In genomic region chr19:53052031-53052670, GRCm38 (mm10) we compare ENCODE assay signal across 9 mouse cellular contexts. TPM values are rescaled to one million over a fixed set of nuclear protein-coding genes. Genes with fewer than 3 reads are reported as not detected.
DNase-seq lines count a peak whose midpoint lies in the region; ATAC-seq and TF ChIP-seq lines count a peak whose summit lies in the region.
"Had no signal": no experiment of that assay in that cellular context is flagged by ENCODE, and none has a peak within 500 bp of the region (broad histone marks: within the 10 kb centered on the region; RNA-seq: fewer than 3 reads in every experiment).

No protein-coding gene starts in this region.

- peak overlapping the region; percentile 74 for H3K27ac ChIP-seq in ES-E14 (ENCODE audit: insufficient read depth, low read depth, low read length, poor library complexity, severe bottlenecking)
- H3K27ac ChIP-seq in forebrain, embryonic 11.5 days (ENCODE audit: low read depth, low read length), result no peak overlapping the region
- H3K27ac ChIP-seq in liver, embryonic 11.5 days (ENCODE audit: low read depth, low read length), result no peak overlapping the region
- H3K27ac ChIP-seq in stomach, embryonic 15.5 days, result no peak overlapping the region
- H3K27ac ChIP-seq: heart, embryonic 15.5 days had no signal

- ATAC-seq in forebrain, embryonic 11.5 days (replicated peaks; ENCODE audit: low FRiP score), result no peak; the same call in 1 of the 2 replicates
- no peak; the same call in 1 of the 2 replicates for ATAC-seq in liver, embryonic 11.5 days (replicated peaks; ENCODE audit: low FRiP score)
- ATAC-seq in stomach, embryonic 15.5 days (ENCODE audit: insufficient read depth, low FRiP score, low read depth), result peak; percentile 59; the same call in 1 of the 2 replicates
- no peak for ATAC-seq in monocyte, adult 5-6 weeks (replicated peaks; ENCODE audit: insufficient number of reproducible peaks, low FRiP score, low TSS enrichment, poor library complexity, severe bottlenecking)
- no peak for ATAC-seq in megakaryocyte-erythroid progenitor cell, adult 5-6 weeks (replicated peaks; ENCODE audit: low FRiP score, low TSS enrichment, poor library complexity, severe bottlenecking)

- WGBS in forebrain, embryonic 11.5 days, result 22% methylated on average over 19 of the region's 19 CpGs
- WGBS in liver, embryonic 11.5 days, result 50% methylated on average over 19 of the region's 19 CpGs
- WGBS in stomach, embryonic 15.5 days, result 37% methylated on average over 19 of the region's 19 CpGs

- peak; percentile 92 for DNase-seq in heart, adult 11 months
- no peak for DNase-seq in heart, postnatal 25 days (ENCODE audit: low spot score)
- peak; percentile 85 for DNase-seq in ES-E14 (ENCODE audit: low read depth, low spot score)
- peak; percentile 67 for DNase-seq in forebrain, embryonic 11.5 days (ENCODE audit: low spot score)
- no peak for DNase-seq in liver, embryonic 11.5 days (ENCODE audit: low spot score)

- in situ Hi-C loops in ES-E14 (cut with MboI; ENCODE audit: low sequenced_read_pairs in 2 of 2, unreplicated experiment in 2 of 2), result no loop called here

- peak overlapping the region; percentile 36 for H3K4me2 ChIP-seq in forebrain, embryonic 11.5 days (ENCODE audit: low read depth, low read length, severe bottlenecking)
- H3K4me2 ChIP-seq in liver, embryonic 11.5 days, result peak overlapping the region; percentile 36
- peak overlapping the region; percentile 14; the same call in 1 of the 2 replicates for H3K4me2 ChIP-seq in stomach, embryonic 15.5 days
- H3K4me2 ChIP-seq: heart, embryonic 15.5 days had no signal

- H3K27me3 ChIP-seq in forebrain, embryonic 11.5 days (ENCODE audit: control insufficient read depth, insufficient read depth, low read length), result no peaks in the 10 kb centered on the region
- no peaks in the 10 kb centered on the region for H3K27me3 ChIP-seq in liver, embryonic 11.5 days (replicated peaks; ENCODE audit: control insufficient read depth, insufficient read depth, low read length)
- H3K27me3 ChIP-seq in stomach, embryonic 15.5 days (replicated peaks), result no peaks in the 10 kb centered on the region
- H3K27me3 ChIP-seq: heart, embryonic 15.5 days had no signal

- no peaks in the 10 kb centered on the region for H3K36me3 ChIP-seq in ES-E14 (ENCODE audit: control insufficient read depth, insufficient read depth, low read length, poor library complexity, severe bottlenecking)
- no peaks in the 10 kb centered on the region for H3K36me3 ChIP-seq in forebrain, embryonic 11.5 days (ENCODE audit: control insufficient read depth, insufficient read depth, low read length)
- no peaks in the 10 kb centered on the region for H3K36me3 ChIP-seq in liver, embryonic 11.5 days (ENCODE audit: control insufficient read depth, insufficient read depth, low read length)
- no peaks in the 10 kb centered on the region for H3K36me3 ChIP-seq in stomach, embryonic 15.5 days
- H3K36me3 ChIP-seq: heart, embryonic 15.5 days had no signal

- peaks cover 13 to 18% of the 10 kb centered on the region in 2 experiments for H3K4me1 ChIP-seq in ES-E14 (ENCODE audit: control insufficient read depth in 2 of 2, insufficient read depth in 2 of 2, low read length in 2 of 2, poor library complexity in 1 of 2)
- peaks cover 7% of the 10 kb centered on the region; the same call in 1 of the 2 replicates for H3K4me1 ChIP-seq in forebrain, embryonic 11.5 days (replicated peaks; ENCODE audit: control insufficient read depth, insufficient read depth, low read length)
- peaks cover 4% of the 10 kb centered on the region; the same call in 1 of the 2 replicates for H3K4me1 ChIP-seq in liver, embryonic 11.5 days (replicated peaks; ENCODE audit: control insufficient read depth, insufficient read depth, low read length)
- H3K4me1 ChIP-seq in stomach, embryonic 15.5 days, result peaks cover 9% of the 10 kb centered on the region; the same call in 1 of the 2 replicates

- intact Hi-C loops in heart, postnatal 25 days (cut with DNase I), result no loop called here

- no peaks in the 10 kb centered on the region for H3K9me3 ChIP-seq in ES-E14 (ENCODE audit: control insufficient read depth, insufficient read depth, low read depth, low read length)
- no peaks in the 10 kb centered on the region for H3K9me3 ChIP-seq in forebrain, embryonic 11.5 days (ENCODE audit: control insufficient read depth, low read length)
- H3K9me3 ChIP-seq in liver, embryonic 11.5 days (ENCODE audit: control insufficient read depth, low read length), result 0 out of 2 replicates have a peak, but pooled peaks cover 4% of the 10 kb centered on the region
- no peaks in the 10 kb centered on the region for H3K9me3 ChIP-seq in stomach, embryonic 15.5 days
- H3K9me3 ChIP-seq: heart, embryonic 15.5 days had no signal

- peak overlapping the region; percentile 9 to 29; a peak in 3 of 4 replicates for H3K4me3 ChIP-seq in ES-E14 (ENCODE audit: insufficient read depth in 1 of 2, low read depth in 1 of 2, low read length in 2 of 2, poor library complexity in 1 of 2, severe bottlenecking in 1 of 2)
- H3K4me3 ChIP-seq in forebrain, embryonic 11.5 days (ENCODE audit: low read depth, low read length), result no peak overlapping the region
- no peak overlapping the region for H3K4me3 ChIP-seq in liver, embryonic 11.5 days (ENCODE audit: low read depth, low read length)
- H3K4me3 ChIP-seq in stomach, embryonic 15.5 days (replicated peaks), result no peak overlapping the region
- H3K4me3 ChIP-seq: heart, embryonic 15.5 days had no signal

- no peak overlapping the region; the same call in 1 of the 2 replicates for H3K9ac ChIP-seq in ES-E14 (ENCODE audit: insufficient read depth, low read depth, low read length, poor library complexity, severe bottlenecking)
- H3K9ac ChIP-seq in forebrain, embryonic 11.5 days (ENCODE audit: low read length), result no peak overlapping the region
- H3K9ac ChIP-seq in liver, embryonic 11.5 days (ENCODE audit: low read depth, low read length), result no peak overlapping the region
- no peak overlapping the region for H3K9ac ChIP-seq in stomach, embryonic 15.5 days
- H3K9ac ChIP-seq: heart, embryonic 15.5 days had no signal

TF ChIP-seq in ES-E14, 5 proteins besides CTCF, POLR2A, EP300 and RAD21:
- no peak for TF ChIP-seq MAFK (IDR thresholded peaks at IDR 0.05; ENCODE audit: insufficient read depth, low read depth, low read length)
- no peak for TF ChIP-seq ZC3H11A (IDR thresholded peaks at IDR 0.05; ENCODE audit: borderline replicate concordance, low read depth, low read length)
- TF ChIP-seq HCFC1 (IDR thresholded peaks at IDR 0.05; ENCODE audit: borderline replicate concordance, insufficient read depth, low read length), result no peak
- peak; percentile 93 for TF ChIP-seq ZNF384 (IDR thresholded peaks at IDR 0.05; ENCODE audit: low read depth, low read length)
- no peak for TF ChIP-seq CHD2 (IDR thresholded peaks at IDR 0.05; ENCODE audit: low read depth, low read length)

RNA-seq across cellular contexts. Expression of gene Xpnpep1, which starts 12.1 kb away (rescaled TPM):
- total RNA-seq in heart, postnatal 25 days (2021), result 10 to 100 TPM; 80.0 to 90.6 TPM
- 190 and 210 TPM in 2 replicates for total RNA-seq in ES-E14 (2012; rRNA removed)
- 150 and 168 TPM in 2 replicates for polyA plus RNA-seq in forebrain, embryonic 11.5 days (2014; fragmentation: Nextera tagmentation; extraction: Ambion mirVana)
- polyA plus RNA-seq in liver, embryonic 11.5 days (2014; fragmentation: Nextera tagmentation; extraction: Ambion mirVana), result 180 and 196 TPM in 2 replicates
- 130 and 151 TPM in 2 replicates for polyA plus RNA-seq in stomach, embryonic 15.5 days (2015; fragmentation: Nextera tagmentation; extraction: Ambion mirVana)
- total RNA-seq in monocyte, adult 5-6 weeks (2017), result 48.5 to 69.7 TPM (median 51.8 TPM) in 3 replicates
- total RNA-seq in megakaryocyte-erythroid progenitor cell, adult 5-6 weeks (2014; fragmentation: Nextera tagmentation), result 103 and 128 TPM in 2 replicates
- 73.6 and 186 TPM in 2 replicates for total RNA-seq in megakaryocyte-erythroid progenitor cell, adult 5-6 weeks (2017)

Comparison
In these comparisons a context has a peak if more than half of its experiments do, and no peak if none do; other contexts are left out.
1. DNase-seq: peak in heart, adult 11 months (single experiment), ES-E14 (single experiment) and forebrain, embryonic 11.5 days (single experiment); none in heart, postnatal 25 days (single experiment) and liver, embryonic 11.5 days (single experiment).
2. H3K4me3 ChIP-seq: peak in ES-E14 (2 of 2); none in forebrain, embryonic 11.5 days (single experiment), liver, embryonic 11.5 days (single experiment) and stomach, embryonic 15.5 days (single experiment).
3. Peak in every context shown above with its lines, with median percentiles within 50 percentile points of each other: H3K4me2 ChIP-seq.